Mouse (Mus musculus): ENCODE data around the gene Hic1.

- TF ChIP-seq CTCF (IDR thresholded peaks at IDR 0.05): peak; percentile 68
- TF ChIP-seq EP300 (IDR thresholded peaks at IDR 0.05): no peak
Observed at GRCm38 (mm10) chr11:75132278-75132677, 37.0 kb downstream of the Hic1 start.
